Mouse (Mus musculus): ENCODE results near the gene Ppp1r14a.

Ppp1r14a gene

DNA sequence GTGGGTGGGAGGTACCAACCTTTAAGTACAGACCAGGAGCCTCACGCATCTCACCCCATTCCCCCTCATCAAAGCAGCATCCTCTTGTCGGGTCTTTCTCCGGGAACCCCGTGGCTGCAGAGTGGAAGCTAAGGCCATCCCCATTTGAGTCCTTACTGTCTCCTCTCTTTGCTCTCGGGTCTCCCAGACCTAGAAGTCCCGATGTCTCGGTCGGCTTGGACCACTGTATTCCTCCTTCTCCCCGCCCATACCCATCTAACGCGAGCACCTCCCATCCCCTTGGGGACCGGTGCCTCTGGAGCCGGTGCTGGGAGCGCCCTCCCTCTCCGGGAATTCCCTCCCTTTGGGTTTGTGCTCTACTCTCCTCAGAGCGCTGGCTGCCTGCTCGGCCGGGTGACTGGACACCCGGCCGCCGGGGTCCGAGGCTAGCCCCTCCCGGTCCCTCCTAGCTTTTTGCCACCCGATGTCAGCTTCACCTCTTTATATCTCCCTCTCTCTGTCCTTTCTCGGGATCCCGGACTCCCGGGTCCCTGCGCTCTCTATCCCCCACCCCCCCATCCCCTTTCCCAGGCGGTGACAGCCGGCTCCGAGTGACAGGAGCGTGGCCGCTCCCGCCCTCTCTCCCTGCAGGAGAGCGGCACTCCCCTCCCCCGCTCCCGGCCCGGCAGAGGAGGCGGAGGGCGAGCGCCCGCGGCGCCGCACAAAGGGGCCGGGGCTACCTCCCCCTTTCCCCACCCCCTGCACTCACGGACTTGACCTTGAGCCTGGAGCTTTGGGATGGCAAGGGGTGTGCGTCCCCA, 15.6 kb downstream of the Ppp1r14a start:
- DNase-seq = no peak

DNA sequence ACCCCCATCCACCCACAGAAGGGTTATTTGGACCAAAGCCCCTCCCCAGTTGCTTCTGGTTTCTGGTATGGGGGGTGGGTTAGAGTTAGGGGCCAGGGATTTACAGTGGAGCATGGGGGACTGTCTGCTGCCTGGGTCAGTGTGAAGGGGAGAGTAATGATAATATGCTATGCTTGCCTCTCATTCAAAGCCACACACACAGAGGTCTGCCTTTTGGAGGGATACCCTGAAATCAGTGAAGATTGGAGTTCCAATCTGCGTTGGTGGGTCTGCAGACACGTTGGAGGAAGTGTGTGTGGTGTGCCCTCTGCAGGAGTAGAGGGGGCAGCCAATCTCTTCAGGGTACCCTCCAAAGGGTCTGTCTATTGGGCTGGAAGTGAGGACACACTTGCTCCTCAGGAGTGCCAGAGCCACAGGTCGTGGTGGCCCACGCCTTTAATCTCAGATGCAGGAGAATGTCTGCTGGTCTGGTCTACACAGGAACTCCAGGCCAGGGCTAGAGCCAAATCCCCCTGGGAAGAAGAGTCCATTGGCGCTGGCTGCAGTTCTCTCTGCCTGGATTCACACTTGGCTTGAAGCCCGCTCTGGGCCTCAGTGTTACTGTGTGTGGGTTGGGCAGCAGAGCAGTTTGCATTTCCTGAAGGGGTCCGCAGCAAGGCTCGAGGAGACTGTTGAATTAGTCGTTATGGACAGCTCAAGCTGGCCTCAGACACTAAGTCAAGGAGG, 16.3 kb downstream of the Ppp1r14a start:
- no peak for DNase-seq

DNA sequence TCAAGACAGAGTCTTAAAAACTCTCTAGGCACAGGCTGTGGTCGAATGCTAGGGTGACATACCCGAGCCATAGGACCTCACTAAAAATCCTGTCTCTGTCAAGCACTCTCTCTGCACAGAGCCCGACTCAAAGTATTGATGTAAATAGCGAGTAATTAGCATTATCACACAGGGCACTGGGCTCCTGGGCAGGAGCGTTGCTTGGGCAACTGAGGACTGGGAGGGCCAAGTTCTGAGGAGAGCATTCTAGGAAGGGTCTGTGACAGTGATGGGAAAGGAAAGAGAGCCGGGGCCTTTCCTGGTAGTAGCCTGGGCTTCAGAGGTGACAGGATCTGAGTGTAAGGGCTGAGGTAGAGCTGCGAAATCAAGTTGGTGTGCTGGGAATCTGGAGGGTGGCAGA, 17.0 kb downstream of the Ppp1r14a start:
- DNase-seq = no peak

DNA sequence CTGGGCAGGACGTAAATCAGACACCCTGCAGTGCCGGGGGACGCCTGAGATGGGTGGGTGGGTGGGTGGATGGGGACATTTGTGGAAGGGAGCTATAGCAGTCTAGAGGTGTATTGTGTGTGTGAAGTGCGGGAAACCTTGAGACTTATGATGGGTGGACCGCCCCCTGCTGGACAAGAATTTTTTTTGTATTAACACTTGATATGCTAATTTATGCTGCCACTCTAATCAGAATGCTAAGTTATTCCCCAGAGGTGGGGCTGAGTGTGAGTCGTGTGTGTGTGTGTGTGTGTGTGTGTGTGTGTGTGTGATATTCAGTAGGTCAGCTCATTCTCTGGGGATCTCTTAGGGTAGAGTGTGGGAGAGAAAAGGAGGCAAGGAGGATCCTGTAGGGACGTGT, 17.5 kb downstream of the Ppp1r14a start:
- DNase-seq = peak; percentile 61

DNA sequence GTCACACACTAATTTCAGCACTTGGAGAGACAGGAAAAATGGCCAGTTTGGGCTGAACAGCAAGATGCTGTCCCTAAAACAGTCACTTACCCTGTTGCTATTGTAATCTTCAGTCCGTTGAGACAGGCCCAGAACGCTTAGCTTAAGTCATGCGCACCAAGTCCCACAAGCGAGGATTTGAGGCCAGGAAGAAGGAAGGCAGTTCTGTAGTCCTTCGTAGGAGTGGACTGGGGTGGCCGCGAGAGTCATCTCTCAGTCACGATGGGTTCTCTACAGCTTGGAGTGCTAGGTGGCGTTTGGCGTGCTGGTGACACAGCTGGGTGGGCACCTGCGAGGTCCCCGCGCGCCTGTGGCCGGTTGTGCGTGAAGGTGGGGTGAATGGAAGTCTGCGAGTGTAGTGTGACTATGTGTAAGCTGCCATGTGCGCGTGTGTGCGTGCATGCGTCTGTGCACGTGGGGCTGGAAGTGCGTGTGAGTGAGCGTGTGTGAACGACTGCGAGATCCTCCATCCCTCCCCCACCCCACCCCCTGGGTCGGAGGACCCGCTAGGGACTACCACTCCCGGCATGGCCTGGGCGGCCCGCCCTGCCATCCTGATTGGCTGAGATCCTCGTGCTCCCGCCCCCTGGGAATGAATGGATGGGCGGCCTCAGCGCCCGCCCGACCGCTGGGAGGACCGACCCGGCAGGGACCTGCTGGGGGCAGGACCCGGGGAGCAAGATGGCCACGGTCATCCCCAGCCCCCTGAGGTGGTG, 18.4 kb downstream of the Ppp1r14a start:
- DNase-seq = peak; percentile 89

DNA sequence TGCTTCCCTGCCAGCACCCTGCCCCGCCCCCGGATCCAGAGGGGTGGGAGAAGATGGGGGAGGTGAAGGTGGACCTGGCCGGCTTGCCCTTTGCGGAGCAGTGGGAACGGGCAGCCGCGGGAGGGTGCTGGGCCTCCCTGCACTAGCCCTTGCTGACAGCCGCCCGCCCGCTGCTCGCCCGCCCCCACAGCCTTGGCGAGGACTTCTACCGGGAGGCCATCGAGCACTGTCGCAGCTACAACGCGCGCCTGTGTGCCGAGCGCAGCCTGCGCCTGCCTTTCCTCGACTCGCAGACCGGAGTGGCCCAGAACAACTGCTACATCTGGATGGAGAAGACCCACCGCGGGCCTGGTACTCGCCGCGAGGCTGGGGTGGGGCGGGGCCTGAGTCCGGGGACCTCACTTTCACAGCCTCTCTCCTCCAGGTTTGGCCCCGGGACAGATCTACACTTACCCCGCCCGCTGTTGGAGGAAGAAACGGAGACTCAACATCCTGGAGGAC, 20.2 kb downstream of the Ppp1r14a start:
- DNase-seq = peak; percentile 64

DNA sequence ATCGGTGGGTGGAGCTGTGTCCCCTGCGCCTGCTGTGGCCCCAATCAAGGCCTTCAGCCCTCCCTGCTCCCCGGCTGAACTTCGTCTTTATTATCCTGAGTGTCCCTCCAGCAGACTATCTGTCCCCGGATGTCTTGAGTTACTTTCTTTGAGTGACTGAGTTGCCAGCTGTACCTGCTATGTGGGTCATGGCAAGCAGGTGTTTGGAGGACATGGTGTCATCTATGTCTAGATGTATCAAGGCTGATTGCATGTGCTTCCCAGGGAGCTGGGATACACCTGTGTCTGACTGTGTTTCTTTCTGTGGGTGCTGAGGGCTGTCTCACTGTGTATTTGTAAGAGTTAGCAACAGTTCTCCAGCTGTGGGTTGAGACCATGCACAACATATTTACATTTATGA, 20.6 kb downstream of the Ppp1r14a start:
- DNase-seq = peak; percentile 62

DNA sequence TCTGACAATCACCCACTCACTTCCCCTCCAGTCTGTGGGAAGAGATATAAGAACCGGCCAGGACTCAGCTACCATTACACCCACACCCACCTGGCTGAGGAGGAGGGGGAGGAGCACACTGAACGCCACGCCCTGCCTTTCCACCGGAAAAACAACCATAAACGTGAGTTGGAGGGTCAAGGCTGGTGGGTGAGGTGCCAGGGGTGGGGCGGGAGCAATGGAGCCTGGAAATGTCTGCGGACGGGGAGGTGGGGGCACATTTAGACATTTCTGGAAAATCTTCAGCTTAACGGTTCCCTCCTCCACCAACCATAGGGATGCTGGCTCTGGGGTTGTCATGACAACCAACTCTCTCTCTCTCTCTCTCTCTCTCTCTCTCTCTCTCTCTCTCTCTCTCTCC, 23.9 kb downstream of the Ppp1r14a start:
- no peak for DNase-seq

DNA sequence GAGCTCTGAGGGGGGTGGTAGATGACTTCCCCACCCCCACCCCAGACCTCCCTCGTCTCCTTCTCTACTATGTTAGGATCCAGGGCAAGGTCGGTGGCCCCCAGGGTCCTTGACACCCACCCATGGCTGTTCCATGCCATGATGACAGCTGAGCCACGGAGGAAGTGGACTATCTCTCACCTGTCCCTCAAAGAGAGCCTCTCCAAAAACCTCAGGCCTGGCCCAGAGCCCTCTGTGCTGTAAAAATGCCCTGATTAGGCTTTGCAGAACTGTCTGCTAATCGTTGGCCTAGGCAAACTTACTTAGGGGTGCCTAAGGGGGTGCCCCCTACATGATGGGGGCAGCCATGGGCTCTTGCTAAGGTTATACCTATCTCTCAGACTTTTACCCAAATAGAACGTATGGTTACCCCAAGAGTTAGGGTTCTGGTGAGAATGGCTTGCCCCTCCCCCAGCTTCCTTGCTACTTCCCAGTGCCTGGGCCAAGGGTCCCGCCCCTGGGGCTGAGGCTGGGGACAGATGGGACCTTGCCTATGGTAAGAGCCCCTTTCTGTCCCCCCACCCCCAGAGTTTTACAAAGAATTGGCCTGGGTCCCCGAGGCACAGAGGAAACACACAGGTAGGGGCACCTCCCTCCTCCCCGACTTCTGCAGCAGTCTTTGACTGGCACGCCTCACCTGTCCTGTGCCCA, 24.6 kb downstream of the Ppp1r14a start:
- no peak for DNase-seq

DNA sequence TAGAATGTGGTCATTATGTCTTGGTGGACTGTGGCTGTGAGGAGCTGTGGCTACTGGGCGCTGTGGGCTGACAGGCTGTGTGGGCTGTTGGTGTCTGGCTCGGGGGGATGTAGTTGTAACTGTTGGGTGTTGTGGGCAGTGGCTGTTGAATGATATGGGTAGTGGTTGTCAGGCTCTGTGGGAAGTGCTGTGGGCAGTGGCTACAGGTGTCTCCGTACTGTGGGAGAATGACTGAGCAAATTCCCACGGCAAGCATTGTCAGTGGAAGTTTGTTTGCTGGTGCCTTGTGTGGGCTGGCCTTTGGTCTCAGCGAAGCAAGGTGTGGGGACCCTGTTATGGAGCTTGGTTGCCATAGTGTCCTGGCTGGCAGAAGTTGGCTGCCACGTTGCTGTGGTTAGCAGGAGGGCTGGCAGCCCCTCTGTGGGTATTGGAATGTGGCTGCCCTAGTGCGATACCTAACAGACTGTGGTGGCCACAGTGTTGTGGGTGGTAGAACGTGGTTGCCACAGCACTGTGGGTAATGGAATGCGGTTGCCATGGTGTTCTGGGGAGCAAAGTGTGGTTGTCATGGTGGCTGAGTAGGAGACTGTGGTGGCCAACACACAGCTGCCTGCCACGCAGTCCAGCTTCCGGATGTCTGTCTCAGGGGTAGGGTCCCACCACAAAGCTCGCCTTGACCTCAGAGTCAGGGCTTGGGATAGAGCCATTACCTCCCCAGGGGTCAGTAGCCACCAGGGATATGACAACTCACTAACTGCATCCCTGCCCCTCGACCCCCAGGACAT, 25.9 kb downstream of the Ppp1r14a start:
- no peak for DNase-seq

DNA sequence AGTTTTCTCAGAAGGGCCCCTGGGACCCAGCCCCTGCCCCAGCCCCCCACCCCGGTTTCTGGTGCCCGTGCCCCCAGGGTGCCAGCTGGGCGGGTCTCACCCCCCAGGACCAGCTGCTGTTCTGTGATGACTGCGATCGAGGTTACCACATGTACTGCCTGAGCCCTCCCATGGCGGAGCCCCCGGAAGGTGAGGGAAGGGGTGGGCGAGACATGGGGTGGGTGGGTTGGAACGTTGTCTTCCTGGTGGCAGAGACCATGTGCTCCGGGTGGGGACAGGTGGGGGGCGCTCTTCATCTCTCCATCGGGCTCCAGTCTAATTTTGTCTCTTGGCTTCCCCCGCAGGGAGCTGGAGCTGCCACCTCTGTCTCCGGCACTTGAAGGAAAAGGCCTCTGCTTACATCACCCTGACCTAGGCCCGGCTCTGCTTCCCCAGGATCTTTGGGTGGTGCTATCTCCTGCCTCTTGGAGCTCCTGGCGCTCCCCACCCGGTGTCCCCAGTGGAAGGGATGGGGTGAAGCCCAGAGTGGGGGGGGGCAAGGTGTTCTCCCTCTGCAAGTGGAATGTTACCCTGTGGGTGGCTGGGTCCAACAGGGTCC, 27.1 kb downstream of the Ppp1r14a start:
- DNase-seq = no peak

DNA sequence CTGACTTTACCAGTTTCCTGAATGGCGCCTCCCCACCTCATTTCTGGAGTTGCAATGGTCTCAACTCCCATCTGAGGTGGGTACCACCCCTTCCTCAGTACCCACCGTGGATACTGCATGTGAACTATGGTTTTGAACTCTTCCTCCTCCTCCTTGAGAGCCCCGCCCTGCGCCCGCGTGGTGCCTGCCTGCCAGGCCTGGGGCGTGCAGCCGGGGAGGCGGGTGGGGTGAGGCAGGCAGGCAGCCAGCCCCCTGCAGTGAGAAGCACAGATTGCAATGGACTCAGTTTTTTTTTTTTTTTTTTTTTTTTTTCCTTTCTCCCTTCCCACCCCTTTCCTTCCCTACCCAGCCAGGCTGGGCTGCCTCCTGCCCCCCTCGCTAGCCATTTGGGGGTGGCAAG, 27.9 kb downstream of the Ppp1r14a start:
- DNase-seq = peak; percentile 71

DNA sequence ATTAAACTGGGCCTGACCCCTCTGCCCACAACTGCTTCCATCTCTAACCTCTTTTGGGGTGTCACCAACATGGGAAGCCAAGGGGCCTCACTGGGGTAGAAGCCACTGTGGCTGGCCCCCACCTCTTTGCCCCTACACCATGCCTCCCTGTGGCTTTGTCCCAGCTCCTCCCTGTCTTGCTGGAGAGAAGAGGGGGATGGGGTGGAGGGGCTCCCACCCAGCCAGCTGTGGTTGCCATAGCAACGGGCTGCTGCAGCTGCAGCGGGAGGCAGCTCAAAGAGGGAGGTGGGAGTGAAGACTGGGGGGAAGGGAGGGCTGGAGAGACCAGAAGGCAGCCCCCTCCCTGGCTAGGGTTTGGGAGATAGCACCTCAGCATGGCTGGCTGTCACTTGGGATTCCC, 28.4 kb downstream of the Ppp1r14a start:
- peak; percentile 86 for DNase-seq

DNA sequence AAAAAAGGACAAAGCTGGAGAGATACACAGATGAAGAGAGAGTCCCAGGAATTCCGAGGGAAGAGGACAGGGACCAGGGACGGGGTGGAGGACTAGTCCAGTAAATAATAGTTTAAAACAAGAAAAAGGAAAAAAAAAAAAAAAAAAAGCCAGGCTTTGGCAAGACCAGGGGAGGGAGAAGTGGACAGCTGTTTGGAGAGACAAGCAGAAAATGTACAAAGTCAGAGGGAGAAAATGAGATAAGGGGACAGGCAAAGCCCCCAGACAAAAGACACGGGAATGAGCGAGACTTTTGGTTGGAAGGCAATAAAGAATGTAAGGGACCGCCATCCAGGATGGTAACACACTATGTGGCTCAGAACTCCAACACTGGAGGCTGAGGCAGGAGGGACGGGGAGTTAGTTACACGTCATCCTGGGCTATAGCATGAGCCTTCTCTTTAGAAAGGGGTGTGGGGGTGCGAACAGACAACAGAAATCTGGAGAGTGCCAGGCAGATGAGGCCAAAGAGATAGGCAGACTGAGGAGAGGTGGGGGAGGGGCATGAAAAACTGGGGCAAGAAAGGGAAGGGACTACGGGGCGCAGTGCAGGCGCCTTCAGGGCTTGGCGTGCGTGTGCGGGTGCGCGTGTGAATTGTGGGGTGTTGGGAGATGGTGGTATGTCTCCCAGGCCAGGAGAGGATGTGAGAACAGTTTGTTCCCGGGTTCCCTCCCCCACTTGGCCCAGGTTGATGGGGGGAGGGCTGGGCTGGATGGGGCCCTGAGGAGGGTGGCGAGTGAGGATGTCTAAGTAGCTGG, 29.2 kb downstream of the Ppp1r14a start:
- peak; percentile 68 for DNase-seq

DNA sequence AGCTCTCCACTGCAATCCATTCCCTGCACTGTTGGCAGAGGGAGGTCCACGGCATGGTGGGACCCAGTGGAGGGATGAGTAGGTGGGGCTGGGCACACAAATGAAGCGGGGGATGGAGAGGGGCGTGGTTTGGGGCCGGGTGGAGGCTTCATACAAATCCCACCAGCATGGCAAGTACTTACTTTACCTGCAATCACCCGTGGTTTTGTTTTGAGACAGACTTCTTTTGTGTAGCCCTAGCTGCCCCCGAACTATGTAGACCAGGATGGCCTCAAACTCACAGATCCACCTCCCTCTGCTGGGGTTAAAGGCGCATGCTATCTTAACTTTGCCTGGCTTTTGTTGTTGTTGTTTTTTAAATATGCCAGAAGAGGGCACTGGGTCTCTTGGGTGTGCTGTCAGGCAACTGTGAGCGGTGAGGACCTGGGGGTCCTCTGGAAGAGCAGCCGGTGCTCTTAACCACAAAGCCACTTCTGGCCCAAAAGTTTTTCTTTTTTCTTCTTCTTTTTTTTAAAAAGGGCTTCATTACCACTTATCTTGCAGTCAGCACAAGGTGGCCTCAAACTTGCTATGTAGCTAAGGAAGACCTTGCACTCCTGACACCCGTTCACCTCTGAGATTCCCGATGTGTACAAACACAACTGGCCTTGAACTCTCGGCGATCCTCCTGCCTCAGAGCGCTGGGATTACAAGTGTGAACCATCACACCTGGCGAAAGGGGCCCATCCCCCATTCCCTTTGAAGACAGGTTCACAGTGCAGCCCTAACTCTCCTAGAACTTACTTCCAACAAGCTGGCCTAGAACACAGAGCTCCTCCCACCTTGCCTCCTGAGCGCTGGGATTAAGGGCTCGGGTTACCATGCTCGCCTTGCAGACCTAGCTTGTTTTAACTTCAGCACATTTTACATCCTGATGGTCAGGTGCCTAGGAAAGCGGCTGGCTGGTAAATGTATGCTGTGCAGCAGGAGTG, 30.5 kb downstream of the Ppp1r14a start:
- peak; percentile 69 for DNase-seq

DNA sequence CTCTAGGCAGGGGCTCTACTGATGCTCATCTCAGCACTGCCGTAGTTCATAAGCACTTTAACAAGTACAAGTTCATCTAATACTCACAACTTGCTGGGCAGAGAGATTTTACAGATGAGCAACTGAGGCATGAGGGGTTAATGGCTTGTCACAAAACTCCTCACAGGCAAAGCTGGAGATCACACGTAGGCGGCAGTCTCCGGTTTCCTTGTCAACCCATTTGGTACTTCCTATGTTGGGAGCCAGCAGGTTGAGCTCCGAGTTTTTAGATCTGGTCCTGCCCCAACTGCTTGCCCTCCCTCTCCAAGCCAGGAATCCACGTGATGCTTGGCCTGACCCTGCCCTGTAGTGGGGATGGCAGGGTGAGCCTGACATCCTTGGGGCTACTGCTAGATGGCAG, 38.0 kb downstream of the Ppp1r14a start:
- no peak for DNase-seq

DNA sequence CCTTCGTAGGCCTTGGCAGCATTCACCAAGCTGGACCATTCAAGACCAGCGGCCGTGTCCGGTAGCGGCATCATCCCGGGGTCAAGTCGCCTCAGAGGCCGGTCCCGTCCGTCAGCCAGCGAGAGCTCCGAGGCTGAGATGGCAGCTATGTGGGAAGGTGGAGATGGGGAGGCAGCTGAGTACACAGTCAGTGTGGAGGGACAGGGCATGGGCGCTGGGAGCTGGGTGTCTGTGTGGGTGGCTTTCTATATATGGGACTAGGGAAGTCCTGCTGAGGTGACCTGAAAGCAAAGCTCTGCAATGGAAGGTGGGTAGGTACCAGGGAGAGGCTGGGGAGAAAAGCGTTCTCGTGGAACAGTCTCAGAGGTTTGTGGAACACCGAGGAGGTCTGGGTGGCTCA, 39.9 kb downstream of the Ppp1r14a start:
- no peak for DNase-seq

DNA sequence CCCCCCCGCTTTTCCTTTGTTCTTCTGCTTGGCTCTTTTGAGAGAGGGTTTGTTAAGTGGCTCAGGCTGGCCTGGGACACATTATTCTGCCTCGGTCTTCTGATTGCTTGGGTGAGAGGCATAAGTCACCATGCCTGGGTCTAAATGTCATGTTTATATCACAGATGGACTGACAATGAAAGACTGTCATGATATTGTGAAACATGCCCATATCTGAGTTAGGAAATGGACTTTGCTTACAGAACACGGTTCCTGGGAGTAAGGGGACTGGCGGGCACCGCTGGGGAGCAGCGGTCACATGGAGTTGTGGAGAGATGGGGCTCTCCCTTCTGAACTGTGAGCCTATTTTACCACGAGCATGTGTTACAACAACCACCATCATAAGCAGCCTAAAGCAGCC, 45.0 kb downstream of the Ppp1r14a start:
- no peak for DNase-seq

DNA sequence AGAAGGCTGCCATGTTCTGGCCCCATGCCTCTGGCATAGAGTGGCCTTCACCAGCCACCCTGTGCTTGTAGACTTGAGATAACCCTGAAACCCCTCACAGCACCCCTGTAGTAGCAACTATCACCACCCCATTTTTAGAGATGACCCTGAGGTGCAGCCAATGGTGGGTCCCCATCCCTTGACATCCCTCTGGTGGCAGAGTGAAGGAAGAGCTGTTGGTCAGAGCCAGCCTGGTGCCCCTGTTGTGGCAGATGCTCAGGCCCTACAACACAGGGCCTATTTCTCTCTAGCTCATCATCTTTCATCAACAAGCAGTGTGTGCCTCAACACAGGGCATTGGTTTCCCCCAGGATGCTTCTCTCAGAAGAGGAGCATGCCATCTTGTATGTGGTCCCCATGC, 46.2 kb downstream of the Ppp1r14a start:
- DNase-seq = no peak
